Mouse (Mus musculus) erythroblast, embryonic 14.5 days (primary cell): ENCODE measurements around the gene Gm10203.

Experiments used
- GATA1 ChIP-seq: IDR thresholded peaks from 2 replicates; pipeline ENCODE4 v1.6.1; 2012; ENCODE audit warnings: low read length, inconsistent platforms, mixed read lengths
- TAL1 ChIP-seq: IDR thresholded peaks from 3 replicates; pipeline ENCODE4 v1.6.1; 2012; ENCODE audit warnings: low read length, inconsistent platforms, mixed read lengths

GRCm38 (mm10) chr6:149126675-149127074 is 3.3 kb upstream of the Gm10203 start:
- no peak for TF ChIP-seq GATA1
- no peak for TF ChIP-seq TAL1
